Mouse (Mus musculus) kidney, postnatal 25 days (tissue): ENCODE measurements at regions not wholly inside any gene's neighbourhood (a gene's known extent, or its start where the extent isn't known, plus 50 kb on each side); places are given as distances from the start of the nearest gene placed in this dataset.
A peak's percentile ranks its signal among the peaks of the same experiment; 100 is the strongest.
"Not testable (repeated sequence)": the region's sequence is repeated elsewhere in the genome, so short reads cannot be mapped to it uniquely, and the experiment has no call there.

Experiments
- DNase-seq, 2 experiments: peaks; one replicate each; pipeline ENCODE4 v3.0.0; 2021; ENCODE audit warnings: mixed read lengths in 2 of 2

DNA sequence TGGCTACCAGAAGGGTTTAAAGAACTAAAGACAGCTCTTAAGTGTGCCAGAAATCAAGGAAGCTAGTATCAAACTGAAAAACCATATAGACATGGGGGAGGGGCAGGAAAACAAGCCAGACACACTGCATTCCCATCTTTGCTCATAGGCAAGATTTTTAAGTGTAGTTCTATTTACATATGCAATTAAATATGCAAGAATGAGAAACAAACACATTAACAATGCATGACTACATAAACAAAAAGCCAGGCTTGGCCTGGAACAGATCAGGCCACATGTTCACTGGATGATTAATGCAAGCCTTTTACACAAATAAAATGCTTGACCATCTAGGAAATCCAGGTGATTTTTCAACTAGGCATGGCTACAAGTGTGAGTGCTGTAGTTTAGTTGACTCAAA, 798.0 kb downstream of the Cypt12 start:
- DNase-seq = no peak

DNA sequence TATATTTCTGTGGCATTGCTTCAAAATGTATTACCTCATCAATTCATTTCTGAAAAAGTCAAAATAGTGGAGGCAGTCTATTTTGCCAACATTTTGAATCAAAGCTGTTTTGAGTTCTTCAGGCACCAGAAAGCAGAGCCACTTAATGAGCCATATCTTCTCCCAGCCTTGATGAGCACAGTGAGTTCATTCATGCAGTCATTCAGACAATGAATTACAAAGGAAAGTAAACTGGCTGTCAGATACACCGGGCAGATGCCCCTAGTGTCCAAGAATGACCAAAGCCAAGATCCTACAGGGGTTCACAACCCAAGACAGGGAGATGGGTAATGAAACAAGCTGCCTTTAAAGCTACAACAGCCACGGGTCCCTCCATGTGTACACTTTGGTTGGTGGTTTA, 798.7 kb downstream of the Cypt12 start:
- no peak for DNase-seq

DNA sequence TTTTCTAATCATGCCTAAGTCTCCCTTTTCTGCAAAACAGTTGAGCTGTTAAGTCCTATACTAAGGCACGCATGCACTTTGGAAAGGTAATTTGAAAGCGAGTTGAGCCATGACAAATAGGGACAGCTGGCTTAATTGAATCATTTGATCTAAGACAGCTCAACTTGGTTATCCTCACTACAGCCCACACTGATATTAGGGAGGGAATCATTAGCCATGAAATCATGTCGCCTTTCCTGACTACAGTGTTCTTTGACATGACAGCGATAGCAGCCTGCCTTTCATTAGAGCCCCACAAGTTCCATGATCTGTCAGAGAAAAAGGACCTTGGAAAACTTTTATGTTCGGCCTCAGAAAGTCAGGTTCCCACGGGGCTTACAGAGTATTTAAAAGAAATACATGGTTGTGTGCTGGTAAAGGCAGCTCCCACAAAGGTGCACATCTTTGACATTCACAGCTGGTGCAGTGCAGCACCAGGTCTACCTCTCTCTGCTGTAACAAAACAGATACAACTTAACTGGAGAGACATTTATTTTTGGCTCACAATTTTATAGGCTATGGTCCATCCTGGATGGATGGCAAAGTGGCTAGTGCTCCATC, 803.5 kb downstream of the Cypt12 start:
- DNase-seq = no peak

DNA sequence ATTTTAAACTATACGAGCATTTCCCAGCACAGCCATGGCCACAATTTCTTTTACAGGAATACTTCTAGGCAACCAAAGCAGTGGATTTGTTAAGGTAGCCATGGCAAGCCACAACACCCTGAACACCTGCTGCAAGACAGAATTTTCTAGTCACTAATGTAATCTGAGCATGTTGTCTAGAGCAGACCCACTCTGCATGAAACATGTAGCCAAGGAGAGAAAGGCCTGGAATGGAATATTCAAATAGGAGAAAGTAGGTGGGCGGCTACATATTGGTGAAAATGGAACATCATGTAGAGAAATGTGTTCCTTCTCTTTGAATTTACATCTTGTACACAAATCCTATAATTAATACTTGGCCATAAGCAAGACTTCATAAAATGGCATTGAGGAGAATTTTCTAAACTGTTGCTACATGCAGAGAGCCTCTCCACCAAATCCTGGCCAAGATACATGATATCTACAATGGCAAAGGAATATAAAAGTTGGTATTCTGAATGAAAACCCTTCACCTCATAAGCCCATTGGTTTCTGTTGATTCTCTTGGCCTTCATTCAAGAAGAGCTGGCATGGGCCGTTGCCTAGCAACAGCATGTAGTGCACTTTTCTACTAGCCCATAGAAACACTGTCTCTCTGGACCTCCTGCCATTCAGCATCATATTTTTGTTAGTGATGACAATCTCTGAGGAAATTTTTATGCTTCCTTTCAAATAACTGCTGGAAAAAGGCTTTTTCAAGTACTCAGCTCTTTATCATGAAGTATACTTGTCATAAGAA, 816.3 kb downstream of the Cypt12 start:
- no peak for DNase-seq

DNA sequence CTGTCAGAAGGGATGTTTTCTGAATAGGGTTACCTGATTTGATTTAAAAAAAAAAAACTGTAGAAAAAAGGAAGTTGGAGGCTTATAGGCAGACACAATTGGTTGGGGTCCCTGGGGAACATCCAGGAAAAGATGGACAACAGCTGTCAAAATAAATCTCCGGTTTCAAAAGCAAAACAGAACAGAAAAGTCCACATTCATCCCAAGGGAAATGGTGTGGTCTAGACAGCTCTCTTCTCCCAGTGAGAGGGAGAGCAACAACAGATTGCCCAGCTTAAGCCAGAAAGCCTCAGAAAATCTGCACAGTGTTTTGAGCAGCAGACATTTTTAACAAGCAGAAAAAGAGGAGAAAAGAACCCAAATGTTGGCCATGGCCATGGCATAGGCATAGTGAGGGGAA, 830.3 kb downstream of the Cypt12 start:
- no peak for DNase-seq

DNA sequence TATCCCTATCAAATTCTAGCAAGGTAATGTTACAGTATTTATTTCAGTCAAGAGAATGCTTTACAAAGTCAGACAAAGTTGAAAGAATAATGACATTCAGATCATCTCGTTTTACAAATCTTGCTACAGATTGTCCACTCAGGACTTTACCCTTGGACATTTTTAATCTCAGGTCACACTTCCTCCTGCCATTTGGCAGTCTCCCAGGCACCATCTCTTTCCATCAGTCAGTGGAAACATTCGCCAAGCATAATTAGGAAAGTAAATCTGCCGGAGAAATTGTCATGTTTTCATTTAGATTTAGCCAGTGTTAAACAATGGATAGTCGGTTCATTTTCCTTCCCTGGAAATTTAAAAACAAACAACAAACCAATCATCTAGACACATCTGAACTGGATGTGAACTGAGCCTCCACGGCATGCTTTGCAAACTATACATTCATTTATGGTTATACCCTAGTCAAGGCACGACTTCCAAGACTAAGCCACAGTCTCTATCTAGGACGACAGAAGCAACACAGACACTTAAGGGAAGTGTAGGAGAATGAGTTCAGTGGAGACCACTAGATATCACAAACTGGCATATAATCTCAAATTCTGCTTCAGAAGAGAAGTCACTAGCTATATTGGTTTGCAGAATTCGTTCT, 839.4 kb downstream of the Cypt12 start:
- peak; percentile 60 for DNase-seq

DNA sequence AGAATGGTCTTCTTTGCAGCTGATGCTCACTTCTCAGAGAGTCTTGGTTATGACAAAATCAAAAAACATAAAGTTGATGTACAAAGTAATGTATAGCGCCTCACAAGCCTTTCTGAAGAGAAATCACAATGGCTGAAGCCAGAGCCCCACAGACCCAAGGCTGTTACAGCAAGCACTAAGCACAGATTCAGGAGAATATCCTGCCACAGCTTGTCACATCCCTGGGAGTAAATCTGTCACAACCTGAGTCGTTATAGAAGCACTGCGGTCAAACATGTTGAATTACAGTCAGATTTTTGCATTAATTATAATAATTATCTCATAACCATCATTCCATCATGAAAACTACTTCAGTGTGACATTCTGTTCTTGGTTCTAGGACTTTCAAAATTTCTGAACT, 825.7 kb downstream of the 1700064H15Rik start:
- DNase-seq = no peak

DNA sequence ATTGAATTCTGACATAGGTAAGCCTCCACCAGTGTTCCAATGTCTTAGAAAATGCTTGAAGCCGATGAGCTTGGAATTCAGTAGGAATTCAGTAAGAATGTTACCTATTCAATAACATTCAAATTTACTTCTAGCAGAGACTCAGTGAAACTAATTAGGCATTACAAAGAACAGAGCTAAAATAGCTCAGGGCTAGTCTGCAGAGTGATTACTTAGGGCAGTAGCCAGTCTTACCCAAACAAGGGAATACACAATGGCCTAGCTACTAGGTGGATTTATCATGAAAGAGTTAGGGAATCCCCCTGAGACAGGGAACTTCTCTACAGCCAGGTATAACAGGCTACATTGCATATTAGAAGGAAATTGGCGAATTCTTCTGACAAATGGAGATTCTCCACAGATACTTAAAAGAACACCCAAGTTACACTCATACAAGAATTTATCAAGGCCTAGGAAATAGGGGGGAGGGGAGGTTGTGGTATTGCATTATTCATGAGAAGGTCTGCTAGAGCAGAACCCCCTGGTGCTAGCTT, 799.6 kb downstream of the 1700064H15Rik start:
- DNase-seq = not testable (repeated sequence)

DNA sequence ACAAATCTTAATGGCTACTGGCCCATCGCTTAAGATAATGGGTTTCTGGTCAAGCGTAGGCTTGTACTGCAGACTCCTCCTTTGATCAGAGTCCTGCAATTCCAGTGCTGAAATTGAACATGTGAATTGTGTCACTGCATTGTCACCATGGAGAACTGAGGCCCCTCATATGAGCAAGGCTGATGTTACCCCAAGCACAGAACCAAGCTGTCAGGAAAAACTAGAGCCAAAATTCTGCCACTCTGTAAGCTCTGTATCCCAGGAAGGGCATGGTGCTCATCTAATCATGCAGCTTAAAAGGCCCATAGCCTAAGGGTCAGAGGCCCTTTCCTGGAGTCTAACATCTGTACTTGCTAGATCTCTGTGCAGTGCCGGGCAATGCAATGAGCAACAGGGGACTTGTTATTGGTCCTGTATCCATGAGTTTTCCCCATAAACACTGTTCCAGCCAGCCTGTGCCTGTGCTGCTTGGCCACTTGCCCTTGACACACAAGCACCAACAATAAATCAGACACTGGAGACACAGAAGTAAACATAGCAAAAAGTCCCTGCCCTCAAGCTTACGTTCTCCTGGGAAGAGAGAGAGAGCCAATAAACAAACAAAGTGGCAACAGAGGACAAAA, 760.2 kb downstream of the 1700064H15Rik start:
- DNase-seq = peak; percentile 14 to 48

DNA sequence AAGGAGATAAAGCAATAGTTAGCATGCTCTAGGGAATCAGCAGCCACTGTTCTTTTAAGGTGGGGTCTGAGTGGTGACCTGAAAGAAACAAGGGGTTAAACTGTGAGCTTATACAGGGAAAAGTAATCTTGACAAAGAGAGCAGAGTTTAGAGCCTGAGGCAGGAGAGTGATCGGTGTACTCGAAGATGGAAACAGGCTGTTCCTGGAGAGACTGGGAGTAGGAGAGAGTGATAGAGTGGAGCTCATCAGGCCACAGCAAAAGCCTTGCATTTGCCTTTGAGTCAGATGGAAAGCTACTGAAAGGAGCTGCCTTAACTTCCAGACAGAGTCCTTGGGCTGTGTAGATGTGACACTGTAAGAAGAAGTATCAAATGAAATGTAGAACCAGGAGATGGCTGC, 759.7 kb downstream of the 1700064H15Rik start:
- DNase-seq = no peak

DNA sequence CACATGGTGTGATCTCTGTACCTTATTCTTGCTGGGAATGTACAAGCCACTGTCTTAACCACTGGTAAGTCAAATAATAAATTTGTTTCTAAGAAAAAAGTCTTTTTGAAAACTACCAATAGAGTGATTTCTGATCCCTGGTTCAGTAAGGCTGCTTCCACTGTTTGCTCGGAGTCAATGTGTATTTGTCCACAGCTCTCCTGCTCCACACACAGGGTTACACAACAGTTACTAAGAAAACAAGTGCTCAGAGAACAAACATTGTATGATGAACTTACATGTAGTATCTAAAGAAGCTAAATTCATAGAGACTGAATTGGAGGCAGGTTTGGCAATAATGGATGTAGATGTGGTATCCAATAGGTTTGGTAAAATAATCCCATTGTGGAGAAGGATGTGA, 751.4 kb downstream of the 1700064H15Rik start:
- no peak for DNase-seq

DNA sequence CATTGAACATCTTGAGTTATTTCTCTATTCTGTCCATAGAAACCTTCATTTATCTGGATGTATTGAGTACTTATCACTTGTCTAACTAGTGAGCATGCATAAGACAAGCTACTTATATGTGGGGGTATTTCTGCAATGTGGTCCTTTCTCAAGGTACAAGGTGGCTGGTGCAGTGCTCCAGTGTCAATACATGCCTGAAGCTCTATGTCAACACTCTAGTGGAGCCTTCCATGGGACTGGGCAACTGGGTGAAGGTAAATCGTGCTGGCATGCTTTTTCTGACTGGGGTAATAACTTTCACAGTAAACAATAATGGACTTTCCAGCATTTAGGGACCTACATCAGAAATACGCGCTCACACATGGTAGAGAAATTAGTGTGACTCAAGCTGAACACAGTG, 750.9 kb downstream of the 1700064H15Rik start:
- DNase-seq = no peak

DNA sequence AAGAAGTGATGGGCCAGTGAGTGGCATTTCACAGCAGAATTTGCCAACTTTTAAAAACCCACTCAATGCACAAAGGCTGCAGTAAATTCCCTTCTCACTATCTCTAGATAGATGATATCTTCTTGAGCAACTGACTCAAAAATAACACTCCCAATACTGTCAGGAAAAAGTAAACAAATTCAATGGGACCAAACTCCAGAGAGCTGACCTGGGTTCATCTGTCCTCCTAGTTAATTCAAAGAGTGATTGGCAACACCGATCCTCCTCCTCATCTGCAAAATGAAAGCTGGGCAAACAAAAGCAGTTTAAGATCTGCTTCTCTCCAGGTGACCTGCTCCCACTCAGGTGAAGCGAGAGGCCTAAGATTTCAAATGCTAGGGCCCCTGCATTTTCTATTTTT, 747.3 kb downstream of the 1700064H15Rik start:
- no peak for DNase-seq

DNA sequence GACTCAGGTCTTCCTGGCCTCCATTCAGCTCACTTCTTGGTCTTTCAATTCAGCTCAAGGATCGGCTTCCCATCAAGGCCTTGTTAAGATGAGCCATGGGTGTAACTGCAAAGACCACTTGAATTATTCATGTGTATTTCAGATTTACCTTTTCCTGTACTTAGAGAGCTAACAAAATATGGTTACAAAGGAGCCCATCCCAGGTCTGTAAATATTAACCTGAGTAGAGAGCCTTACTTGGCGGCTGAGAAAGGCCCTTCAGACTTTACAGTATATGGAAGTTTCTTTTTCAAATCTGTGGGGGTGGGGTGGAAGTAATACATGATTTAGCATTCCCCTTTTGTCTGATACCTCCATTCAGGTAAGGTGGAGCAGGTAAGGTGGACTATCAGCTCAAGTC, 735.7 kb downstream of the 1700064H15Rik start:
- DNase-seq = no peak

DNA sequence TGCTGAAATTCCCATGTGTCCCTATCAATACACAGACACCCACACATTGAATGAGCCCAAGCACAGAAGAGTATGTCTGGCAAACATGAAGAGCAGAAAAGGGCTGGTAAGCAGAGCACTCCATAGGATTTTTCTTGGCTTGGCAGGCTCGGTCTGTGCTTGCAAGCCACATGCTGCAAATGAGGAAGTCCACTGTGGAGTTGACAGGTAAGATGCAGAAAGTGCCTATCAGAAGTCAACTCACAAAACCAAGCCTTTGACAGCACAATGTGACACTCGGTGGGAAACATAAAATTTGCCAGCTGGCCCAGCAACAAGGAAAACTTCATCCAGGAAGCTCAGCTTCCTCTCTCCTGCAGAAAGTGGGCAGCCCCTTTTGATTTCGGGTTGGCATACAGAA, 722.7 kb downstream of the 1700064H15Rik start:
- DNase-seq = no peak

DNA sequence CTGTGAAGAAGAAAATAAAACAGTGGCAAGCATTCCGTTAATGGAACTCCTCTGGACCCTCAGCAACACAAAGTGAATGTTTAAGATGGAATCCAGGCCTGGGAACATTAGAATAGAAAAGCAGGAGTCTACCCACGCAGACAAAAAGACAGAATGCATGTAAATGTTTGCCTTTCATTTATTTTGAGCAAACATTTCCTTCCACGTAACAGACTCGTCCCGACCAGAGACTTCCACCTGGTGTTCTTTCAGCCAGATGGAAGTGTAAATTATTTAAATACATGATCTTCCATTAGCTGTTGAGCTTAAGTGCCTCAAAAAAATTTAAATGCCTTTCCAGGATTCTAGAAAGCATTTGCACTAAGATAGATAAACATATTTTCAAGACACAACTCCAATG, 722.3 kb downstream of the 1700064H15Rik start:
- DNase-seq = no peak

DNA sequence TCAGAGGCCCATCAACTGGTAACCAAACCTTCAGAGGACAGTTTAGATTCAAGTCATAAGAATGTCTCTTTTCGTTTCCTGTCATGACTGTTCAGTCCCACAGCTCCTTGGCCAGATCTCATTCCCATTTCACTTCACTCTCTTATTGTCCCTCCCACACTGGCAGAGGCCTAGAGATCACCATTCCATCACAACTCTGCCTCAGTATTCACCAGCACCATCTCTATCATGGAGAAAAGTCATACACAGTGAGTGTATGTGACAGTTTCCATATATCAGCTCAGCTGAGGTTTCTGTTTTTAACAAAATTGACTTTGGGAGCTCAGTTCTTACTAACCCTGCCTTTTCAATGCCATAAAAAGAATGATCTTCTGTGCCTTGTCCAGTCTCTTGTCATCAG, 719.7 kb downstream of the 1700064H15Rik start:
- no peak for DNase-seq

DNA sequence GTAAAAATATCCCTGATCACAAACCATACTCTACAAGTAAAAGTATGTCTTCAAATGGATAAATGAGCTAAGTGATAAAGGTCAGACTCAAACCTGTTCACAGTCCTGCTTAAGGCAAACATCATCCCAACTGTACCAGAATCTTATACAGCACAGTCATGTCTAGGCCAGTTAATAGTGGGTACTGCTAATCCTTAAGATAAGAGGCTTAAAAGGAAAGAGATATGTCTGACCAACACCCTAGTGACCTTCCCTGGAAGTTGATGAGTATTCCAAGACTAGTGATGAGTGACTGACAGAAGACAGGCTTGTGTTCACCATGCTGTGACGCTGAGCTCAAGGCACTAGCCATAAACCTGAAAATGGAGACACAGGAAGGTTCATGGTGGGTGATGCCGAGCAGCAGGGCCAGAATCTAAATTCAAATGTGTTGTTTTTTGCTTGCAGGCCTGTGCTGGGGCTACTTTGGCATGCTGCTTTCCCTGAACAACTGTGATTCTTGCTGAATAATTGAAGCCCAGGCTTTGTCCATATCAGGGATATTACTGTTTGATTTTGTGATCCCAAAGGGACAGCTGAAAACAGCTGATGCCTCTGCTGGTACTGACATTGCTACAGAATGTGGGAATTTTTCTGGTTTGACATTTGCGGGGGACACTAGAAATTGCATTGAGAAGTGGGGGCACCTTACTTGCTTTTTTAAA, 699.9 kb downstream of the 1700064H15Rik start:
- no peak for DNase-seq

DNA sequence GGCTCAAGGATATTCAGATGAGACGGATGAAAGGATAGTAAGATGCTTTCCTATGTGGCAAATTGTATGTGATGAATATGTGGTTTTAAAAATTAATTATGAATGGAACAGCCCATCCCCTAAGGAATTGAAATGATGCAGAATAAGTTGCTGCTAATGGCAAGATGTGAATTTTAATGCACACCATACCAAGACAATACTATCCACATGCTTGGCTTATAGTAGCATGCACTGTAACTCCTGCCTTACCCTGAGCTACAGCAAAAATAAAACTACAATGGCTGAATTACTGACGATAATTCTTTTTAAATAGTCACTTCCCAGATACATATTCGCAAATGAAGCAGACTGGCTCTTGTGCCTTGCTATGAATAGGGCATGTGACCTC, 699.4 kb downstream of the 1700064H15Rik start:
- no peak for DNase-seq

DNA sequence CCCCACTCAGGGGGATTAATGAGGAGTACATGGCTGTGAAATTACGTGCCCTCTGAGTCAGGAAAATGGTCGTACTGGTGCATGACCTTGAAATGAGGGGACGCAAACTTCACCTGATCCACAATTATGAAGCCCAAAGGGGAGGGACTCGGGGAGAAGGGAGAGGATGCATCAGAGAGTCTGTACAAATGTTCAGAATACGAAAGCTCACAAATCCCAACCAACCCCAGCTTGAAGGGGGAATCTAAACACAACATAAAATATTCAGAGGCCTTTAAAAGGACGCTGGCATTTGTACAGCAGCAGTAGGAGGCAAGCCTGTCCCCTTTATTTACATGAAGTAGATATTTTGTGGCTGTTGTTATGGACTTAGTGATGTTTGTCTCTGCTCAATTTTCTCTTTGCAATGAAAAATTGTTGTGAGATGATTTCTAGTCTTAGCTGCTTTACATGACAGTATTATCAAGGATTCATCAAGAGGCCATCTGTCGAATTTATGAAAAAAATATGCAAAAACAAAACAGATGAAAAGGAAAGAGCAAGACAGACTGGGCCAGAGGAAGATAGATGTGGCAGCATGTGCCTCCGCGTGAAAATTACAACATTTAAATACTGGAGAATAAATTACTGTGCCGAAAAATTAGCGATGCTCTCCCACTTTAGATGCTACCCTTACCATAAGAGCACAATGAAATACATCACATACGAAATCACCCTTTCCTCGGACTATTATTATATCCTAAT, 695.3 kb downstream of the 1700064H15Rik start:
- no peak for DNase-seq

DNA sequence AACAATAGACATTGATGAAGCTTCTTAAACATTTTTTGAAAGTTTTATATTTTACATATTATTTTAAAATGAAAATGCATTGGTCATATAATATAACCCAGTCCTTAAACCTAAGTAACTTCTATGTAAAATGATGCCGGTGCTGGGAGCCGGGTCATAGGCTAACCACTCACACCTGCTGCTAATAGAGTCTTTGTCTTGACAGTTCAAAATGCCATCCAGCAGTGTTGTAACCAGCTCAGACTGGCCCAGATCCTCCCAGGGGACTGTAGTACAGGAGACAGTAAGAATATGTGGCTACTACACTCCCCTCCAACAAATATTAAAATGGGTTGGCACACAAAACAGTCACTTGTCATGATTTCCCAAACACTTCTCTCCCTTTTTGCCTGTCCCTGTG, 693.6 kb downstream of the 1700064H15Rik start:
- DNase-seq = no peak
